Mouse (Mus musculus): ENCODE results near the gene H2al2a.
"Not testable (repeated sequence)": the region's sequence is repeated elsewhere in the genome, so short reads cannot be mapped to it uniquely, and the experiment has no call there.

H2al2a gene

DNA sequence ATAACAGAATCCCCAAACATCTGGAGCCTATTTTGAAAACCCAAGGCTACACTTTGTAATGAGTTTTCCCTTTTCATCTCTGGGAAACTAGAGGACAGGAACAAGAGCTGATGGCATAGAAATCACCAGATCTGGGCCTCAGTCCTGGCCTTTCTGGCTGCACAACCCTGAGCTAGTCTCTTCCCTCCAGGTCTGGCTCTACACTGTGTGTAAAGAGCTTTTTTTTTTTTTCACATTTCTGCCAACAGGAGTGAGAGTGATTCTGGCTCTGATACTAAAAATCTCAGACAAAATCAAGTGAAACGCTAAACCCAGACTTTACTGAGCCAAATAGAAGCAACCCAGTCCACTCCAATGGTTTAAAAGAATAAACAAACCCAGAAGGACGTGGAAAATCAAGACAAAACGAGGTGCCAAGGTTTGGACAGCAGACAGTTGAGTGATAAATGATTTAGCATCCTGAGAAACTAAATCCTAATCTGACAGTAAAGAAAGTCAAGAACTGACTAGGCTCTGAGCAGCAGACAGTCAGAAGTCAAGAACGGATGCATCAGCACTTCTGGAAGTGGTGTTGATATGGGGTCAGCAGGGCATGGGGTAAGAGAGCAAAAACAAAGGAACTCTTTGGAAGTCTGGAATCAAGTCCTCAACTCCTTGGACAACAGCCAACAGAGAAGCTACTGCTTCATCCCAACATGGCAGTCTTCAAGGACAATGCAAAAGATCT, 21.0 kb downstream of the H2al2a start:
- DNase-seq (ENCODE audit: low spot score): no peak

DNA sequence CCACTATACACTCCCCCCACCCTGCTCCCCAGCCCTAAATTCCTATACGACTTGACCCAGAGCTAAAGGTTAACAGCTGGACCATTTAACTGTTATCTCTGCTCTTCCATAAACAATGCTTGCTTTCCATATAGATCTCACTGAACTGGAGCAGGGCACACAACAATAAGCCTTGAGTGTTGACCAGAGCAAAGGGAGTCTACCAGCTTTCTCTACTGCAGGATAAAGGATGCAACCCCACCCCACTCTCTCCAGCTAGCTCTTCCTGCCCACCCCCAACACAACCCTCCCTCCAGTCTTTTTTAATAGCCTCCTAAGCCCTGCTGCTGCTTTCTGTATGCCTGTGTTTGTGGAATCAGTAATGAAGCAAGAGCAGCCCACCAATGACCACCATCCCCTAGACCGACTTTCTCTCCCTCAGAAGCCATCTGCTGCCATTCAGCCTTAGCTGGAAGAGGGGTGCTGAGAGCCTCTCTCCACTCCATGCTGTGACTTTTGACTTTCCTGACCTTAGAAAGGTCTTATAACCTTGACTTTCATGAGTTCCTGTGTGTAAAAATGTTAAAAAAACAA, 22.8 kb downstream of the H2al2a start:
- DNase-seq (ENCODE audit: low spot score): no peak

DNA sequence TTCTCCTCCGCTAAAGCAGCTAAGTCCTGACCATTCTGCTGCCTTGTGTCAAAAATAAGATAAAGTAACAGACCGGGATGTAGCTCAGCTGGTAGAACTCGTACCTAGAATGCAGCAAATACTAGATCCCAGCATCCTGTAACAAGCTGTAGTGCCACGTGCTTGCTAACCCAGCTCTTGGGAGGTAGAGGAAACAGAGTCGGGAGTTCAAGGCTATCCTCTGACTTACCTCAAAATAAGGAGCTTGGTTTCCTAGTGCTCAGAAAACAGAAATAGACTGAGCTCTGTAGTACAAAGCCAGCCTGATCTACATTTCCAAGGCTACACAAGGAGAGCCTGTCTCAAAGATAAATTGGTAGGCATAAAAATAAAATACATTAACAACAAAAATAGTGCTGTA, 23.5 kb downstream of the H2al2a start:
- no peak for DNase-seq (ENCODE audit: low spot score)

- no peak for DNase-seq (ENCODE audit: low spot score)
Measured at GRCm38 (mm10) chr2:17972843-17973242, 23.9 kb downstream of the H2al2a start.

DNA sequence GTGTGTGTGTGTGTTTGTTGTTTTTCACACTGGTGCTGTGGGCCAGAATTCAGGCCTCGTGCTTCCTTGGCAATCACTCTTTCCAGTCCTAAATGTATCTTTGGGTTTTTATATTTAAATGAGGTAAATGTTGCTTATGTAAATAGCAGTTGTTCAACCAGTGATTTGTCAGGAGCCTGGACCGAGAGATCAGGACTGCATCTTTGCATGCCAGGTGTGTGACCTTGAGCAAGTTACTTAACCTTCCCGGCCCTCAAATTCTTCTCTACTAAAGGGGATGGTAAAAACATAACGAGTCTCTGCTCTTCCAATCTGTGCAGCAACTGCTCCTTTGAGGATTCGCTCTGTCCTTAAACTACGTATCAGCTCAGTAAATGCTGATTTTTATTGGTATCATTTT, 25.4 kb downstream of the H2al2a start:
- no peak for DNase-seq (ENCODE audit: low spot score)

DNA sequence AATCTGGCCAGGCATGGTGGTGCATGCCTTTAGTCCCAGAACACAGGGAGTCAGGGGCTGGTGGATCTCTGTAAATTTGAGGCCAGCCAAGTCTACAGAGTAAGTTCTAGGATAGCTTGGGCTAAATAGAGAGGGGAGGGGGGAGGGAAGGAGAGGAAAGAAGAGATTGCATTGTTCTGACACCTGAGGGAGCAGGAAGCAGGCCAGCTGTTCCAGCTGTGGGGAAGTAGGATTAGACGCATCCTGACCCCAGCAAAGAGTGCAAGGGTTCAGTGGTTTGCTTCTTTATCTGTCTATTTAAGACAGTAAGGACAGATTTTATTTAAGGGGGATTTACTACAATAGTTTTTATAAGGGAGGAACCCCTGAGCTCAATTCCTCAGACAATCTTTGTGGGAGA, 26.1 kb downstream of the H2al2a start:
- no peak for DNase-seq (ENCODE audit: low spot score)

DNA sequence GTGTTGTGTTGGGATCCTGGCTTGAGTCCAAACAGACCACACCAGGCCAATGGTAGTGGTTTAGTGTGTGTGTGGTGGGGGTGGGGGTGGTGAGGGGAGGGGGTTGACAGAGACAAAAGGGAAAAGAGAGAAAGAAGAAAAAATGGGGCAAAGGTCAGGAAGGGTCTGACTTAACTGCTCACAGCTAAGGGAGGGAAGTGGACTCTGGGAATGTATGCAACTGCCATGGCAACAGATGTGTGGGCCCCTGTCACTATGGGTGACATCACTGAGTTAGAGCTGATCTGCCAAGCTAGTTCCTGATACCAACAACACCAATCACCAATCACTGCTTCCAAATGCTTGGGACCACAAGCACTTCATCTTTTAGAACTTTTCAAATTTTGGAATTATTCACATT, 26.6 kb downstream of the H2al2a start:
- no peak for DNase-seq (ENCODE audit: low spot score)

DNA sequence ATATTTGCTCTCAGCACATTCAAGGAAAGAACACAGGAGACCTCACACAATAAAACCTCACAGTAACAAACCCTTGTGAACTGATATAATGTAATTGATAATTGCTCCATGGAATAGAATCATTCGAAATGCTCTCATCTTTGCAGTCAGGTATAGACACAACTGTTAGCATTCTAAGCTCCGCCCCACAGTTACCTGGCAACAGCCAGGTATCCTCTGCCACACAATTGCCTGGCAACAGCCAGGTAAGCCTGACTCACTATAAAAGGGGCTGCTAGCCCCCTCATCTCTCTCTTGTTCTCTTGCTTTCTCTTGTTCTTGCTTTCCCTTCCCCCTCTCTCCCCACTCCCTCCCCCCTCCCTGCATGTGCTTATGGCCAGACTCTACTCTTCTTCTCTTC, 28.2 kb downstream of the H2al2a start:
- no peak for DNase-seq (ENCODE audit: low spot score)

DNA sequence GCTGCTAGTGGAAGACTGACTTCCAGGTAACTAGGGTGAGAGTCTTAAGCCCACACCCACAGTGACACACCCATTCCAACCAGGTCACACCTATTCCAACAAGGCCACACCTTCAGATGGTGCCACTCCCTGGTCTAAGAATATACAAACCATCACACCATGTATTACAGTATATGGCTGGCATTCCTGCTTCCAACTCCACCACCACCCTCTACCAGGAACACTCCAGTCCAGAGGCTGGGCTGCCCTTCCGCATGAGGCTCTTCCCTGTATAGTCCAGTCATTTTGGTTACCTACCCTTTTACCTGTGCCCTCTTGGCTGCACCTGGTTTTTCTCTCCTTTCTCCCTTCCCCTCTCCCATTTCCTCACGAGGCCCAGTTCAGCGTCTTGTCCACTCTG, 28.7 kb downstream of the H2al2a start:
- not testable (repeated sequence) for DNase-seq (ENCODE audit: low spot score)

GRCm38 (mm10) chr2:17959501-17959900, 37.3 kb downstream of the H2al2a start:
- DNase-seq (ENCODE audit: low spot score): no peak

GRCm38 (mm10) chr2:17946875-17947274, 49.9 kb downstream of the H2al2a start:
- no peak for DNase-seq (ENCODE audit: low spot score)

Data from ovary, postnatal 10 days (tissue).